Mouse (Mus musculus) gastrocnemius, postnatal 10 days (tissue): ENCODE results near the gene Olfr889. TPM values are rescaled to one million over a fixed set of nuclear protein-coding genes. Genes with fewer than 3 reads are reported as not detected.
"Not testable (repeated sequence)": the region's sequence is repeated elsewhere in the genome, so short reads cannot be mapped to it uniquely, and the experiment has no call there.

ENCODE experiments used
- DNase-seq: peaks from one replicate; pipeline ENCODE4 v3.0.0; 2021; ENCODE audit warnings: mixed read lengths
- long read RNA-seq, 2 experiments: library from polyadenylated mRNA; stranded (forward); transcript quantifications; one replicate each; pipeline ENCODE4 v2.0.0; 2021
- total RNA-seq, 2 experiments: library from RNA; stranded (reverse); gene quantifications; 2 replicates each; pipeline ENCODE4 v1.2.3; 2021

Olfr889 gene
- total RNA-seq = not detected
- long read RNA-seq, experiment 1 = 0 reads
- long read RNA-seq, experiment 2 = 0 reads

- DNase-seq = no peak
Observed at GRCm38 (mm10) chr9:38114898-38115297, at the start of gene Olfr889. Gene Olfr889, plus strand, starts transcription at chr9:38115198.

GRCm38 (mm10) chr9:38083772-38084171 lies 31.2 kb upstream of the Olfr889 start, which contains the start of gene Olfr887:
Gene Olfr887, plus strand, starts transcription at chr9:38084072.
- no peak for DNase-seq

DNA sequence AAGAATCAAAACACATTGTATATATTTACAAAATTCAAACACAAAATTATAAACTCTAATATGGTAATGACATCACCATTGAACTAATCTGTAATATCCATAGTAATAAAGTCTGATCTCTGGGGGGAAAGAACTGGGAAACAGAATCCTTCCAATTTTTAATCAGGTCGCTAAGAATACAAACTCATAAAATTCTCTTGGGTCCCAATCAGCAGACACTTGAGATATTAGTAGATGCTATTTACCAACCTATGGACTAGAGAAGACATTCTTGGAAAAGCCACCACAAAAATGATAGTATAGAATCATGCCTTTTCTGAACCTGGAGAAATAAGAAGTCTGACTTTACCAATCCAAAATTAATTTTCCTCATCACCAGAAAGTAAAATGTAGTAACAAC lies 7.2 kb upstream of the Olfr889 start, which contains the start of gene Olfr888:
Gene Olfr888 (plus strand): TSS at position 301 of the 400 bp plus-strand sequence.
- DNase-seq = no peak

DNA sequence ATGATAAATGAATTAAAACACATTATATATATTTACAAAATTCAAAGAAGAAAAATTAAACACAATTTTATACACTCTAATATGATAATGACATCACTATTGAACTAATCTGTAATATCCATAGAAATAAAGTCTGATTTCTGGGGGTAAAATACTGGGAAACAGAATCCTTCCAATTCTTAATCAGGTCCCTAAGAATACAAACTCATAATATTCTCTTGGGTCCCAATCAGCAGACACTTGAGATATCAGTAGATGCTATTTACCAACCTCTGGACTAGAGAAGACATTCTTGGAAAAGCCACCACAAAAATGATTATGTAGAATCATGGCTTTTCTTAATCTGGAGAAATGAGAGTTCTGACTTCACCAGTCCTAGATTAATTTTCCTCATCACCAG lies 27.2 kb downstream of the Olfr889 start, which contains the start of gene Olfr890:
Gene Olfr890 (plus strand): TSS at position 301 of the 400 bp plus-strand sequence.
- no peak for DNase-seq

- not testable (repeated sequence) for DNase-seq
Observed at GRCm38 (mm10) chr9:38168341-38168740, 53.3 kb downstream of the Olfr889 start.

Other genes starting within 250 kb of the Olfr889 start
- not detected for gene Olfr145, start 218.5 kb upstream of the Olfr889 start, total RNA-seq
- not detected for gene Olfr878, start 197.4 kb upstream of the Olfr889 start, total RNA-seq
- not detected for gene Olfr881, start 123.4 kb upstream of the Olfr889 start, total RNA-seq
- not detected for gene Olfr883, start 89.4 kb upstream of the Olfr889 start, total RNA-seq
- gene Olfr884, start 68.6 kb upstream of the Olfr889 start, total RNA-seq = not detected
- not detected for gene Olfr885, start 53.9 kb upstream of the Olfr889 start, total RNA-seq
- not detected for gene Olfr887, start 31.1 kb upstream of the Olfr889 start, total RNA-seq
- gene Olfr888, start 7.1 kb upstream of the Olfr889 start, total RNA-seq = not detected
- not detected for gene Olfr890, start 27.3 kb downstream of the Olfr889 start, total RNA-seq
- not detected for gene Olfr891, start 65.6 kb downstream of the Olfr889 start, total RNA-seq
- not detected for gene Olfr893, start 93.2 kb downstream of the Olfr889 start, total RNA-seq
- not detected for gene Olfr894, start 102.9 kb downstream of the Olfr889 start, total RNA-seq
- gene Olfr143, start 137.6 kb downstream of the Olfr889 start, total RNA-seq = not detected
- gene Olfr895, start 152.7 kb downstream of the Olfr889 start, total RNA-seq = not detected
- gene Olfr896-ps1, start 175.9 kb downstream of the Olfr889 start, total RNA-seq = not detected
- not detected for gene Olfr25, start 213.9 kb downstream of the Olfr889 start, total RNA-seq
- not detected for gene Olfr898, start 233.2 kb downstream of the Olfr889 start, total RNA-seq